Mouse (Mus musculus): ENCODE measurements at regions not wholly inside any gene's neighbourhood (a gene's known extent, or its start where the extent isn't known, plus 50 kb on each side); places are given as distances from the start of the nearest gene placed in this dataset.

- DNase-seq = peak in 1 of 2 experiments; percentile 22
Measured at GRCm38 (mm10) chr1:118741286-118741685, 113.5 kb downstream of the Tfcp2l1 start.

DNA sequence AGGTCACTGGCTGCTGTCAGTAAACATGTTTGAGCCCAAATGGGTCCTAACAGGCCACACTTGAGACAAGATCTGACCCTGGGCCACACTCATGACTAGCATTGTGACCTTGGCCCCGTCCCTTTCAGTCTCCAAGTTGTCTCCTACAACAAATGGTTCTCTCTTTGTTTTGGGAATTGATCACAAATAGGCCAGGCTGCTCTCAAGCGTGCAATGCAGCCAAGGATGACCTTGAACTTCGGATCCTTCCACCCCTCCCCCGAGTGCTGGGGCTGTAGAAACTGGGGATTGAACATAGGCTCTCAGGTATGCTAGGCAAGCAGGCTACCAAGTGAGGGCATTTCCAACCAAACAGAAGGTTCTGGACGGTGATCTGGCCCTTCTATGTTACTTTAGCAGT, 120.5 kb downstream of the Tfcp2l1 start:
- DNase-seq = no peak

- no peak for DNase-seq
Measured at GRCm38 (mm10) chr1:118752869-118753268, 125.1 kb downstream of the Tfcp2l1 start.

DNA sequence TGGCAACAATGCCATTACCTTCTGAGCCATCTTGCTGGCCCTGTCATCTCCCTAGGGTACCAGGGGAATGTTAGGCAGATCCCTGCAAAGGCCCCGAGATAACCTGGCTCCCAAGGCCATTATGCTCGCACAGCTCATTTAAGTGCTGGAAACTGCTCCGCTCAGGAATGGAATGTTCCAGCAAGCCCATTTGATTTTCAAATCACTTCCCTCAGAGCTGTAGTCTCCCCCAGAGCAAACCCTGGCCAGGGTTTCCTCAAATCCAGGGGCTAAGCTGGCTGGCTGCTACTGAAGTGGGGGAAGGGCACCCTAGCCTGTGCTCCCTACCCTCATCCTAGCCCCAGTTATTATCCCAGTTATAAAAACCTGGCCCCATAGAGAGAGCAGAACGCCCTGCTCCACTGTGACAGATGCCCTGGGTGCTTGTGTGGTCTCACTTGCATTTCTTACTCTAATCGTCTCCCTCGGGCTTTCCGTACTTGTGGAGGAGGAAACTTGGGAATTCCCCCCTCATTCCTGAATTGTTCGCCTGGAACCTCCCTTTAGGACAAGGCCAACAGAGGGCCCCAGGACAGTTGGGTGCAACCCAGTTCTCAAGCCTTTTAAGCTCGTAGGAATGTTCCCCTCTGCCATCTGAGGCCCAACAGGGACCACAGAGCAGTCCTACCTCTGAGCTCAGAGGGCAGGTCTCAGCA, 128.6 kb downstream of the Tfcp2l1 start:
- DNase-seq = no peak

GRCm38 (mm10) chr1:118757340-118758030, 129.7 kb downstream of the Tfcp2l1 start:
- DNase-seq = no peak

DNA sequence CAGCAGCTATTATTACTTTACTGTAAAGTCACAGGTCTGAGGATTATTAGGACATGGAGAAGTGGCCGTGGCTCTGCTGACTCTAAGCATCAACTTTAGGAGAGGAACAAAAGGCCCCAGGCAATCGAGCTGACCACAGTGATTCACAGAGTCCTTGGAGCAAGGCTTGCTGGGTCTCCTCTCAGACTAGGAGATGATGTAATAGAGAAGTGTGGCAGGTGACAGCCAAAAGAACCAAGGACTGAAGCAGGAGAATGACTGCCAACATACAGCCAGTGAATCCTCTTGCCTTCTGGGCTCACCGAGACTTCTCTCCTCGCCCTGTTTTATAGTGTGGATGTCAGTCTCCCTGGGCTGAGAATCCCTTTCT, 130.3 kb downstream of the Tfcp2l1 start:
- DNase-seq = no peak

GRCm38 (mm10) chr1:118759141-118759932, 131.6 kb downstream of the Tfcp2l1 start:
- peak; percentile 80 to 82 for DNase-seq

DNA sequence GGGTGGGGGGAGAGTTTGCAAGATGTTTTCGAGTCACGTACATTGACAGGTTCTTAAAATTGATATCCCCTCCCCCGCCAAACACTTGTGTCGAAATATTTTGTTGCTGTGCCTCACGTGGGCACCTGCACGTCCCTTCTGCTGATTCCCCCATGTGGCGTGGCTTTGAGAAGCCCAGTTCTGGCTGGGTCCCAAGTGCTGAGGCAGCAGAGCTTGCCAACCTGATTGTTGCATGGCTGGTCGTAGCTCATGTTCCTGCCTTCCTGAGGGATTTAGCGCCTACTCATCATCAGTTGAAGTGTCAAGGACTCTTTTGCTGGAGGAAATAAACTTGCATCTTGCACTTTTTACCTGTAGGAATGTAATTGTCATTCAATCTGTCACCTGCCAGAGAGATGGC, 137.8 kb downstream of the Tfcp2l1 start:
- no peak for DNase-seq

GRCm38 (mm10) chr1:118768831-118769230, 141.1 kb downstream of the Tfcp2l1 start:
- DNase-seq = peak; percentile 31 to 52

- peak; percentile 38 to 52 for DNase-seq
Measured at GRCm38 (mm10) chr1:118772261-118772660, 144.5 kb downstream of the Tfcp2l1 start.

DNA sequence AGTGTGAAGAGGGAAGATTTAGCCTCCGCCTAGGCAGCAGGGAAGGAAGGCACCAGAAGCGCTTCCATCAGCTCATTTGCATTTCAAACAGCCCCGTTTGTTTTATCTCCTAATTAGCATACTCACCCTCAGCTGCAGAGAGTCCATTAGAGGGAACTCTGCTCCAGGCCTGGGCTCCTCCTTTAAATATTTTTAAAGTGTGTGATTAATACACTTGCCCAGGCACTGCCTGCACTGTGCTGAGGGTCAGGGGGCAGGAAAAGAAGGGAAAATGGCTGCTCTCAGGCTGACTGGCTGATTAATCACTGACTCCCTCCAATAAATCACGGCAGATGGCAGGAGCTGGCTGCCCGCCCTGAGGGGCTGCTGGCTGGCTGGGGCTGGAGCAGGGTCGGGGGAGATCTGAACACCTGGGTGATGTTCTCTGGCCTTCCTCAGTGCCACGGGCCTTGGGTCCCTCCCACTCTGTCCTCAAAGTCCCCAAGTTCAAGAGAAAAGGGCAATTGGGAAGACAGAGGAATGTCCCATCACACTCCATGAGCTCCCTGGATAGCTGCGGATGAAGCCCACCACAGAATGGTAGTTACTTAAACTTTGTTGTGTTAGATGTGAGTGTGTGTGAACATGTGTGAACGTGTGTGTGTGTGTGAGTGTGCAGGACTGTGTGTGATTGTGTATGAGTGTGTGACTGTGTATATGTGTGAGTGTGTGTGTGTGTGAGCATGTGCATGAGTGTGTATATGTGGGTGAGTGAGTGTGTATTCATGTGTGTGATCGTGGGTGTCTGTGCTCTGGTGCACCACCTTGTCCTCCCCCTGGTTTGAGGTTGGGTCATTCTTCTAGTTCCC, 149.1 kb downstream of the Tfcp2l1 start:
- DNase-seq = no peak
